In the genomic region with DNA sequence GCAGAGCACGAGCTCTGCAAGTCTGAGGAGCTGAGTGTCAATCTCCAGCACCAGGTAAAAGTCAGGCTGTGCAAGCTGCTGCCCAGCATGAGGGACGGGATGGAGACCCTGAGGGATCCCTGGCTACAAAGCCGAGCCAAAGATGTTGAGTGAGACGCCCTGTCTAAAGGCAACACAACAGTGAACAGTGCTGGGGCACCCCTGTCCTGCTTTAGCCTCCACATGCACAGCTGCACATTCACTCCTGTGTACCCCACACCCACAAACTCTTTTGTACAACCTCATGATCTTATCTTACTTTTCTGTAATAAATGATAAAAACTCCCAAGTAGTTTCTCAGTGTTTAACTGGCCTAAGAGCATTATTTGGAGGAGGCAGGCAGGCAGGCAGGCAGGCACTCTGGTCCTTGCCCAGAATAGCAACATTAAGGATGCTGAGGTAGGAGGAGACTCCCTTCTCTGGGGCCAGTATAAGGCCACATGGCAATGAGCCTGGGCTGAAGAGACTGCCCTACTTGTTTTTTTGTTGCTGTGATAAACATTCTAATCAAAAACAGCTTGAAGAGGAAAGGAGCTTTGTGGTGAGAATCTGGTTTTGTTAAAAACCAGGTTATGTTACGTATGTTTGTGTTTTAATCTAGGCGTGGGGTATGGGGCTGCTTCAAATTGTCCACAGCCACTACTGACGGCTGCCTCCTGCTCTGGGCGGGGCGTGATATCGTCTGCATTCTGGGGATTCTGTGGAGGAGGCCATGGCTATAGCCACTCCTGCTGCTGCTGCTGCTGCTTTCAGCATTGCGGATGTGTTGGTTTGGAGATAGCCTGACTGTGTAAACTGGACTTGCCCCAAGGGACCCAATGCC, we compare ENCODE assay signal across 7 mouse cellular contexts.
DNase-seq lines count a peak whose midpoint lies in the region; ATAC-seq lines count a peak whose summit lies in the region.

No protein-coding gene starts in this region.

- H3K27me3 ChIP-seq in megakaryocyte, embryonic 14.5 days (replicated peaks): no peaks in the 10 kb centered on the region
- H3K27me3 ChIP-seq in heart, embryonic 10.5 days (ENCODE audit: insufficient read depth, poor library complexity, severe bottlenecking): no peaks in the 10 kb centered on the region
- no peaks in the 10 kb centered on the region for H3K27me3 ChIP-seq in limb, embryonic 13.5 days
- no peaks in the 10 kb centered on the region for H3K27me3 ChIP-seq in stomach, embryonic 15.5 days (replicated peaks)

- WGBS in heart, embryonic 10.5 days: 25% methylated on average over 11 of the region's 11 CpGs
- 38% methylated on average over 11 of the region's 11 CpGs for WGBS in limb, embryonic 13.5 days
- WGBS in stomach, embryonic 15.5 days: 46% methylated on average over 11 of the region's 11 CpGs

- H3K4me1 ChIP-seq in megakaryocyte, embryonic 14.5 days: peaks cover 97% of the 10 kb centered on the region
- H3K4me1 ChIP-seq in brown adipose tissue, adult 24 weeks (ENCODE audit: control insufficient read depth, insufficient read depth, insufficient read length, low read length): peaks cover 43% of the 10 kb centered on the region
- H3K4me1 ChIP-seq in heart, embryonic 10.5 days: peaks cover 74% of the 10 kb centered on the region
- peaks cover 37% of the 10 kb centered on the region for H3K4me1 ChIP-seq in limb, embryonic 13.5 days
- peaks cover 25% of the 10 kb centered on the region for H3K4me1 ChIP-seq in stomach, embryonic 15.5 days

- no peak for ATAC-seq in megakaryocyte, adult 5-6 weeks (ENCODE audit: poor library complexity, severe bottlenecking)
- ATAC-seq in limb, embryonic 13.5 days (ENCODE audit: low FRiP score, low read depth): peak; percentile 83
- peak; percentile 50; the same call in 1 of the 2 replicates for ATAC-seq in stomach, embryonic 15.5 days (ENCODE audit: insufficient read depth, low FRiP score, low read depth)

- peaks cover 52% of the 10 kb centered on the region for H3K36me3 ChIP-seq in megakaryocyte, embryonic 14.5 days (replicated peaks; ENCODE audit: low read length)
- H3K36me3 ChIP-seq in heart, embryonic 10.5 days: peaks cover 26% of the 10 kb centered on the region
- H3K36me3 ChIP-seq in limb, embryonic 13.5 days: peaks cover 34% of the 10 kb centered on the region
- H3K36me3 ChIP-seq in stomach, embryonic 15.5 days: peaks cover 4% of the 10 kb centered on the region; the same call in 1 of the 2 replicates

- DNase-seq in heart, embryonic 10.5 days (ENCODE audit: low spot score): peak; percentile 86
- DNase-seq in spleen, postnatal 14 days (ENCODE audit: low spot score in 2 of 2): no peak

- H3K9ac ChIP-seq in limb, embryonic 13.5 days: peak overlapping the region; percentile 31; the same call in 1 of the 2 replicates
- no peak overlapping the region for H3K9ac ChIP-seq in stomach, embryonic 15.5 days

- peak overlapping the region; percentile 70 for H3K4me3 ChIP-seq in megakaryocyte, embryonic 14.5 days (replicated peaks)
- no peak overlapping the region for H3K4me3 ChIP-seq in brown adipose tissue, adult 24 weeks (ENCODE audit: insufficient read depth, low read depth, low read length)
- peak overlapping the region; percentile 42 for H3K4me3 ChIP-seq in heart, embryonic 10.5 days
- H3K4me3 ChIP-seq in limb, embryonic 13.5 days: no peak overlapping the region
- H3K4me3 ChIP-seq in stomach, embryonic 15.5 days (replicated peaks): no peak overlapping the region

- peak overlapping the region; percentile 2; the same call in 1 of the 2 replicates for H3K4me2 ChIP-seq in limb, embryonic 13.5 days (replicated peaks)
- H3K4me2 ChIP-seq in stomach, embryonic 15.5 days: no peak overlapping the region

- H3K27ac ChIP-seq in brown adipose tissue, adult 24 weeks (replicated peaks; ENCODE audit: low read depth, low read length): 0 out of 2 replicates have a peak overlapping the region, but pooled peaks have one; percentile 39
- peak overlapping the region; percentile 84 for H3K27ac ChIP-seq in heart, embryonic 10.5 days
- H3K27ac ChIP-seq in limb, embryonic 13.5 days: peak overlapping the region; percentile 52; the same call in 1 of the 2 replicates
- H3K27ac ChIP-seq in stomach, embryonic 15.5 days: no peak overlapping the region

- H3K9me3 ChIP-seq in megakaryocyte, embryonic 14.5 days: no peaks in the 10 kb centered on the region
- H3K9me3 ChIP-seq in heart, embryonic 10.5 days: no peaks in the 10 kb centered on the region
- H3K9me3 ChIP-seq in limb, embryonic 13.5 days: no peaks in the 10 kb centered on the region
- no peaks in the 10 kb centered on the region for H3K9me3 ChIP-seq in stomach, embryonic 15.5 days

Comparison
In these comparisons a context has a peak if more than half of its experiments do, and no peak if none do; other contexts are left out.
1. H3K4me3 ChIP-seq: peak in megakaryocyte, embryonic 14.5 days (single experiment) and heart, embryonic 10.5 days (single experiment); none in brown adipose tissue, adult 24 weeks (single experiment), limb, embryonic 13.5 days (single experiment) and stomach, embryonic 15.5 days (single experiment).